Mouse (Mus musculus) right cerebral cortex, postnatal 10 days (tissue): ENCODE data around the gene Fhit.
"Not testable (repeated sequence)": the region's sequence is repeated elsewhere in the genome, so short reads cannot be mapped to it uniquely, and the experiment has no call there.

Source experiments
- DNase-seq, 2 experiments: peaks; one replicate each; pipeline ENCODE4 v3.0.0; 2021; ENCODE audit warnings: low spot score in 2 of 2

Gene Fhit

GRCm38 (mm10) chr14:10933667-10934066, 228.2 kb downstream of the Fhit start:
- DNase-seq: no peak

- DNase-seq: no peak
Measured at GRCm38 (mm10) chr14:10917893-10918803, 243.7 kb downstream of the Fhit start.

- DNase-seq: no peak
Measured at GRCm38 (mm10) chr14:10908011-10908410, 253.8 kb downstream of the Fhit start.

GRCm38 (mm10) chr14:10882759-10883158, 279.1 kb downstream of the Fhit start:
- no peak for DNase-seq

- DNase-seq: no peak
Measured at GRCm38 (mm10) chr14:10880749-10881148, 281.1 kb downstream of the Fhit start.

- no peak for DNase-seq
Measured at GRCm38 (mm10) chr14:10874595-10875372, 287.1 kb downstream of the Fhit start.

GRCm38 (mm10) chr14:10857606-10858005, 304.2 kb downstream of the Fhit start:
- no peak for DNase-seq

GRCm38 (mm10) chr14:10851936-10852335, 309.9 kb downstream of the Fhit start:
- DNase-seq: no peak

- DNase-seq: no peak
Measured at GRCm38 (mm10) chr14:10836001-10836400, 325.8 kb downstream of the Fhit start.

GRCm38 (mm10) chr14:10824819-10825218, 337.0 kb downstream of the Fhit start:
- DNase-seq: no peak

GRCm38 (mm10) chr14:10813551-10813950, 348.3 kb downstream of the Fhit start:
- no peak for DNase-seq

GRCm38 (mm10) chr14:10798489-10799180, 363.2 kb downstream of the Fhit start:
- DNase-seq: peak in 1 of 2 experiments; percentile 23

GRCm38 (mm10) chr14:10797595-10797994, 364.2 kb downstream of the Fhit start:
- DNase-seq: no peak

GRCm38 (mm10) chr14:10795498-10796075, 366.2 kb downstream of the Fhit start:
- no peak for DNase-seq

- DNase-seq: no peak
Measured at GRCm38 (mm10) chr14:10783929-10784328, 377.9 kb downstream of the Fhit start.

- DNase-seq: no peak
Measured at GRCm38 (mm10) chr14:10778721-10779120, 383.1 kb downstream of the Fhit start.

- DNase-seq: not testable (repeated sequence)
Measured at GRCm38 (mm10) chr14:10754883-10755282, 407.0 kb downstream of the Fhit start.

GRCm38 (mm10) chr14:10738076-10738475, 423.8 kb downstream of the Fhit start:
- no peak for DNase-seq

- DNase-seq: peak; percentile 64
Measured at GRCm38 (mm10) chr14:10722525-10722924, 439.3 kb downstream of the Fhit start.

- no peak for DNase-seq
Measured at GRCm38 (mm10) chr14:10712916-10713315, 448.9 kb downstream of the Fhit start.

GRCm38 (mm10) chr14:10712522-10712881, 449.3 kb downstream of the Fhit start:
- peak; percentile 83 to 86 for DNase-seq
